Mouse (Mus musculus): ENCODE data around the gene Ifitm1.

DNA sequence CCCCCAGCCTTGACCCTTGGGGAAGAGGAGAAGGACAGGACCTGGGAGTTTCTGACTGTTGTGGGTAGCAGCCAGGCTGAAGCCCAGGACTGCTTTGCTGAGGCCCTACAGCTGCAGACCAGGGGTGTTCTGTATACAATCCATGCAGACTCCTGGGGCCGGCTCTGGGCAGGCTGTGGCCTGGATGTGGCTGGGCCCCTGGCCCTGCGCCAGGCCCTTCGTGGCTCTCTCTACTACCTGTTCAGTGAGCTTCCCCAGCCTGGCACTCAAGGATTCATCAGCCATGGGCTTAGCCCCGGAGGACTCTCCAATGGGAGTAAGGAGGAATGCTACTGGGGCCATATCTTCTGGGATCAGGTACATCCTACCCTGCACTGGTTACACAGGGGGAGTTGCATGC, 23.7 kb upstream of the Ifitm1 start:
- TF ChIP-seq CTCF (IDR thresholded peaks at IDR 0.05; ENCODE audit: low read depth): no peak
- no peak for TF ChIP-seq EP300 (IDR thresholded peaks at IDR 0.05; ENCODE audit: low read depth)

Data from liver, embryonic 14.5 days (tissue).